ENCODE assay signal across 19 mouse cellular contexts in the genomic region with DNA sequence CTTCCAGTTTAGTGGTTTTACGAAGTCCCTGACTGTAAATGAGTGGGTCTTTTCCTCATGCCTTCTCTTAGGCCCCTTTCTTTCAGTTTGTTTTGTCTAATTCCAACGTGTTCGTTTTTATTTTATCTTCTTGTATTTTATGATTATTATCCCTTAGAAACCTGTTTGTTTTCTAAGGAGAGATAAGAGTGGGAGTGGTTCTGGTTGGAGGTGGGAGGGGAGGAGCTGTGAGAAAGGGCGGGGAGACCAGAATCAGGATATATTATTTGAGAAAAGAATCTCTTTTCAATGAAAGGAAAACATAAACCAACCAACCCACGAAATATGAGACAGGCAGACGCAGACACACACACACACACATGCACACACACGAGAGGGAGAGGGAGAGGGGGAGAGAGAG. TPM values are rescaled to one million over a fixed set of nuclear protein-coding genes. Genes with fewer than 3 reads are reported as not detected.
DNase-seq lines count a peak whose midpoint lies in the region; ATAC-seq and TF ChIP-seq lines count a peak whose summit lies in the region.
"Had no signal": no experiment of that assay in that cellular context is flagged by ENCODE, and none has a peak within 500 bp of the region (broad histone marks: within the 10 kb centered on the region; RNA-seq: fewer than 3 reads in every experiment).

No protein-coding gene starts in this region.

- no peak for TF ChIP-seq RAD21 in MEL (IDR thresholded peaks at IDR 0.05; ENCODE audit: low read depth, low read length)

- no peak; a peak in 1 of 4 replicates for TF ChIP-seq EP300 in MEL (IDR thresholded peaks at IDR 0.05; ENCODE audit: low read depth in 1 of 2, low read length in 2 of 2)

- no peaks in the 10 kb centered on the region for H3K9me3 ChIP-seq in liver, embryonic 11.5 days (ENCODE audit: control insufficient read depth, low read length)
- H3K9me3 ChIP-seq in MEL (replicated peaks; ENCODE audit: insufficient read depth, low read length) = no peaks in the 10 kb centered on the region
- H3K9me3 ChIP-seq: embryonic facial prominence, embryonic 13.5 days; forebrain, embryonic 12.5 days; heart, embryonic 12.5 days; hindbrain, embryonic 10.5 days had no signal

- H3K79me2 ChIP-seq in MEL (ENCODE audit: control insufficient read depth, insufficient read depth, low read length, poor library complexity) = no peaks in the 10 kb centered on the region

- no peak for TF ChIP-seq CTCF in MEL (IDR thresholded peaks at IDR 0.05 in 2 of 3, conservative IDR thresholded peaks at IDR 0.05 in 1 of 3; ENCODE audit: control insufficient read depth in 1 of 3, insufficient read depth in 1 of 3, low read depth in 2 of 3, low read length in 3 of 3, poor library complexity in 1 of 3, severe bottlenecking in 1 of 3)

- H3K9ac ChIP-seq in liver, embryonic 11.5 days (ENCODE audit: low read depth, low read length) = no peak overlapping the region
- peak overlapping the region; percentile 62 for H3K9ac ChIP-seq in MEL (ENCODE audit: control insufficient read depth, low read depth, low read length, poor library complexity, severe bottlenecking)
- H3K9ac ChIP-seq: embryonic facial prominence, embryonic 13.5 days; forebrain, embryonic 12.5 days; heart, embryonic 12.5 days; hindbrain, embryonic 14.5 days had no signal

- H3K4me1 ChIP-seq in liver, embryonic 11.5 days (replicated peaks; ENCODE audit: control insufficient read depth, insufficient read depth, low read length) = no peaks in the 10 kb centered on the region; the same call in 1 of the 2 replicates
- H3K4me1 ChIP-seq in MEL (ENCODE audit: control insufficient read depth in 1 of 2, insufficient read depth in 2 of 2, low read length in 2 of 2) = peaks cover 9 to 17% of the 10 kb centered on the region in 2 experiments; a peak in 3 of 4 replicates
- H3K4me1 ChIP-seq: embryonic facial prominence, embryonic 13.5 days; forebrain, embryonic 12.5 days; heart, embryonic 12.5 days; hindbrain, embryonic 10.5 days had no signal

- H3K27me3 ChIP-seq in liver, embryonic 11.5 days (replicated peaks; ENCODE audit: control insufficient read depth, insufficient read depth, low read length) = no peaks in the 10 kb centered on the region
- H3K27me3 ChIP-seq in MEL (ENCODE audit: control insufficient read depth in 1 of 2, insufficient read depth in 2 of 2, low read length in 2 of 2) = no peaks in the 10 kb centered on the region
- H3K27me3 ChIP-seq: embryonic facial prominence, embryonic 13.5 days; forebrain, embryonic 12.5 days; heart, embryonic 12.5 days had no signal

- no peak overlapping the region for H3K4me2 ChIP-seq in liver, embryonic 11.5 days
- H3K4me2 ChIP-seq: embryonic facial prominence, embryonic 13.5 days; forebrain, embryonic 12.5 days; heart, embryonic 12.5 days; hindbrain, embryonic 14.5 days had no signal

- peak; percentile 12 for DNase-seq in liver, embryonic 11.5 days (ENCODE audit: low spot score)
- DNase-seq in liver (no peak), MEL (ENCODE audit: low read depth, low spot score) (peak; percentile 60)
- peak; percentile 26 for DNase-seq in CD4-positive helper T cell, adult 2 months (ENCODE audit: low read depth, low spot score)
- DNase-seq in ovary, postnatal 36 days (ENCODE audit: low spot score) = no peak
- no peak for DNase-seq in left cerebral cortex, postnatal 36 days (ENCODE audit: low spot score in 2 of 2)
- DNase-seq: adrenal gland, adult 8-10 months; adrenal gland, postnatal 36 days; cerebellum, adult 11 months; cerebellum, adult 8-10 months; cerebellum, postnatal 36 days; gastrocnemius, postnatal 10 days had no signal

- no peak overlapping the region for H3K27ac ChIP-seq in liver, embryonic 11.5 days (ENCODE audit: low read depth, low read length)
- no peak overlapping the region; the same call in 1 of the 2 replicates for H3K27ac ChIP-seq in MEL (ENCODE audit: control insufficient read depth, low read depth, low read length)
- H3K27ac ChIP-seq: embryonic facial prominence, embryonic 13.5 days; forebrain, embryonic 12.5 days; hindbrain, embryonic 10.5 days; hindbrain, embryonic 14.5 days had no signal

- no peak for TF ChIP-seq POLR2A in MEL (IDR thresholded peaks at IDR 0.05; ENCODE audit: control insufficient read depth in 1 of 2, insufficient read depth in 1 of 2, low read depth in 1 of 2, low read length in 2 of 2, poor library complexity in 1 of 2)

- ATAC-seq in liver, embryonic 11.5 days (replicated peaks; ENCODE audit: low FRiP score) = no peak
- ATAC-seq in megakaryocyte-erythroid progenitor cell, adult 5-6 weeks (replicated peaks; ENCODE audit: low FRiP score, low TSS enrichment, poor library complexity, severe bottlenecking) = peak; percentile 52; the same call in 1 of the 2 replicates
- ATAC-seq: forebrain, embryonic 16.5 days had no signal

- intact Hi-C loops in left cerebral cortex, postnatal 36 days (cut with DNase I) = no loop called here

- no peak overlapping the region for H3K4me3 ChIP-seq in liver, embryonic 11.5 days (ENCODE audit: low read depth, low read length)
- peak overlapping the region; percentile 50 to 58 for H3K4me3 ChIP-seq in MEL (ENCODE audit: control insufficient read depth in 1 of 2, insufficient read depth in 1 of 2, low read depth in 2 of 2, low read length in 2 of 2)
- H3K4me3 ChIP-seq: embryonic facial prominence, embryonic 13.5 days; forebrain, embryonic 12.5 days; heart, embryonic 12.5 days; hindbrain, embryonic 10.5 days had no signal

- no peaks in the 10 kb centered on the region for H3K36me3 ChIP-seq in liver, embryonic 11.5 days (ENCODE audit: control insufficient read depth, insufficient read depth, low read length)
- peaks cover 0 to 11% of the 10 kb centered on the region in 2 experiments; a peak in 2 of 4 replicates for H3K36me3 ChIP-seq in MEL (ENCODE audit: control insufficient read depth in 1 of 2, insufficient read depth in 2 of 2, low read length in 2 of 2)
- H3K36me3 ChIP-seq: embryonic facial prominence, embryonic 13.5 days; forebrain, embryonic 12.5 days; heart, embryonic 12.5 days; hindbrain, embryonic 10.5 days had no signal

- WGBS in liver, embryonic 11.5 days = 68% methylated on average over 7 of the region's 7 CpGs

TF ChIP-seq in MEL, 35 proteins besides CTCF, POLR2A, EP300 and RAD21:
- TF ChIP-seq NRF1 (IDR thresholded peaks at IDR 0.05; ENCODE audit: insufficient read depth, low read depth, low read length, poor library complexity, severe bottlenecking) = no peak
- peak; percentile 60 for TF ChIP-seq GATA1 (IDR thresholded peaks at IDR 0.05; ENCODE audit: low read depth, low read length)
- no peak for TF ChIP-seq GABPA (IDR thresholded peaks at IDR 0.05; ENCODE audit: low read depth, low read length)
- TF ChIP-seq USF1 (IDR thresholded peaks at IDR 0.05; ENCODE audit: low read depth, low read length) = no peak
- no peak for TF ChIP-seq HCFC1 (IDR thresholded peaks at IDR 0.05; ENCODE audit: low read depth, low read length)

RNA-seq across cellular contexts. Expression of gene Osbpl8, which starts 9.0 kb away (rescaled TPM):
- 10.9 and 11.2 TPM in 2 replicates for polyA plus RNA-seq in liver, embryonic 11.5 days (2014; fragmentation: Nextera tagmentation; extraction: Ambion mirVana)
- 44.8 and 65.7 TPM in 2 replicates for total RNA-seq in MEL (2012; rRNA removed)
- 10 to 100 TPM; 26.2 to 33.4 TPM for polyA plus RNA-seq in MEL (2012; ENCODE audit: insufficient read depth in 1 of 2, insufficient read length in 2 of 2, low read depth in 1 of 2, low replicate concordance in 2 of 2, missing spikeins in 1 of 2)
- total RNA-seq in megakaryocyte-erythroid progenitor cell, adult 5-6 weeks (2014; fragmentation: Nextera tagmentation) = 54.0 and 62.3 TPM in 2 replicates
- 68.9 and 148 TPM in 2 replicates for total RNA-seq in megakaryocyte-erythroid progenitor cell, adult 5-6 weeks (2017)
- total RNA-seq in left cerebral cortex, postnatal 36 days (2021) = 10 to 100 TPM; 83.9 to 99.7 TPM

Comparison
In these comparisons a context has a peak if more than half of its experiments do, and no peak if none do; other contexts are left out.
1. DNase-seq: peak in liver, embryonic 11.5 days (single experiment), CD4-positive helper T cell, adult 2 months (single experiment) and MEL (single experiment); none in liver (single experiment), ovary, postnatal 36 days (single experiment) and left cerebral cortex, postnatal 36 days (0 of 2).